Mouse (Mus musculus): Measurements from ENCODE around the gene Cnst.
A peak's percentile ranks its signal among the peaks of the same experiment; 100 is the strongest.
"Not testable (repeated sequence)": the region's sequence is repeated elsewhere in the genome, so short reads cannot be mapped to it uniquely, and the experiment has no call there.

Cnst gene

GRCm38 (mm10) chr1:179645101-179645979 is 99.2 kb downstream of the Cnst start:
- DNase-seq (ENCODE audit: low spot score), result peak; percentile 82

DNA sequence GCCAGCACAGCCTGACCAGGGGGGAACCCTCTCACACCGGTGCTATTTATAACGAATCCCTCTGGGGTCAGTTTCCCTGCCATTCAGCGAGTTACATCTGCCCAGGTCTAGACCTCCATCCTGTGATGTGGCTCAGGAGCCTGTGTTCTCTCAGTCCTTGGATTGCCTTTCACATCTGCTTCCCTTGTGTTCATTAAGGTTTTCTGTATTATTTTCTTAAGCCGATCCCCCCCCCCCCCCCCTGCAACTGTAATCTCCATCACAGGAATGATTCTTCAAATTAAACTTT is 99.8 kb downstream of the Cnst start:
- no peak for DNase-seq (ENCODE audit: low spot score)

- not testable (repeated sequence) for DNase-seq (ENCODE audit: low spot score)
Measured at GRCm38 (mm10) chr1:179648678-179649077, 102.5 kb downstream of the Cnst start.

DNA sequence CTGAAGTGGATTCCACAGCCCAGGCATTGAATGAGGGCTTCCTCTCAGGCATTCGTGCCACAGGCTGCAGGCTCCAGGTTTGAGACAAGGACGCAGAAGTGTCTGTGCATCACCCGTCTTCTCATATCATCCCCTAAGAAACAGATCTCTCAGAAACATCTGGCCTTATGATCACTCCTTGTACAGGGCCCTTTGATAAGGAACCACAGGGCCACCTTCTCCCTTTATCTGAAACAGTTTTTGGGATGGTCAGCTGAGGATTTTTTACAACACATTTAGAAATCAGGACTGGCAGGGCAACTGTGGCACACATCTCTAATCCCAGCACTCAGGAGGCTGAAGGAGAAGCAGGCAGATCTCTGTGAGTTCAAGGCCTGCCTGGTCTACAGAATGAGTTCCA is 103.2 kb downstream of the Cnst start:
- no peak for DNase-seq (ENCODE audit: low spot score)

DNA sequence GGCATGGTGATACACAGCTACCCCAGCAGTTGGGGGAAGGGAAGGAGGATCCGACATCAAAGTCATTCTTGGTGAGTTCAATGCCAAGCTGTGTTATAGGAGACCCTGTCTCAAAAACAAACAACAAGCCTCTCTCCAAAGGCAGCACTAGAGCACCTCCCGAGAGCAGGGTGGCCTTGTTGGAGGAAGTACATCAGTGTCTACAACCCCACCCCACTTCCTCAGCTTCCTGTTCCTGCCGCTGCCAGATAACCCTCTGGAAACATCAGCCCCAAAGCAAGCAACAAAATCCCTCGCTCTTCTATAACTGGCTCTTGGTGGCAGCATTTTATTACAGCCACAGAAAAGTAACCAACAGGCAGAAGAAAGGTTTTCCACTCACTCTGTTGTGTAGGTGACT is 104.1 kb downstream of the Cnst start:
- DNase-seq (ENCODE audit: low spot score), result no peak

DNA sequence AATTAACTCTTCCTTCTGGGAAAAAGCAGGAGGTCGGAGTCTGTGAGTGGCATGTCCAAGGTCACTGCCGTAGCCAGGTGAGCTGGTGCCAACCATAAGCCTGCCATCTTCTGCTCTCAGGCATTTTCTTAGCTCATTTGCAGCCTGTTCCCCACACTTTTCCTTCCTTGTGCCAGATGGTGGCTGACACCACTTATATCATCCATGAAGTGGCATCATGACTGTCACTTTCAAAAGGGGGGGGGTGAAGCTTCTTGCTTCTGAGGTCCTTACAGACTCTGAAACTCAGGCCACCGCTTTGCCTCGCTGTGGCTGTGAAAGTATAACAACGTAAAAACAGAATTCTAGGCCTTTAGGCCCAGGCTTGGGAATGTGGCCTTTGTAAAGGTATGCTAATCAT is 105.1 kb downstream of the Cnst start:
- no peak for DNase-seq (ENCODE audit: low spot score)

- DNase-seq (ENCODE audit: low spot score), result no peak
Measured at GRCm38 (mm10) chr1:179663065-179663464, 116.9 kb downstream of the Cnst start.

- DNase-seq (ENCODE audit: low spot score), result no peak
Measured at GRCm38 (mm10) chr1:179664309-179664930, 118.2 kb downstream of the Cnst start.

- DNase-seq (ENCODE audit: low spot score), result no peak
Measured at GRCm38 (mm10) chr1:179666971-179667370, 120.8 kb downstream of the Cnst start.

GRCm38 (mm10) chr1:179667450-179667849 is 121.3 kb downstream of the Cnst start:
- DNase-seq (ENCODE audit: low spot score), result no peak

DNA sequence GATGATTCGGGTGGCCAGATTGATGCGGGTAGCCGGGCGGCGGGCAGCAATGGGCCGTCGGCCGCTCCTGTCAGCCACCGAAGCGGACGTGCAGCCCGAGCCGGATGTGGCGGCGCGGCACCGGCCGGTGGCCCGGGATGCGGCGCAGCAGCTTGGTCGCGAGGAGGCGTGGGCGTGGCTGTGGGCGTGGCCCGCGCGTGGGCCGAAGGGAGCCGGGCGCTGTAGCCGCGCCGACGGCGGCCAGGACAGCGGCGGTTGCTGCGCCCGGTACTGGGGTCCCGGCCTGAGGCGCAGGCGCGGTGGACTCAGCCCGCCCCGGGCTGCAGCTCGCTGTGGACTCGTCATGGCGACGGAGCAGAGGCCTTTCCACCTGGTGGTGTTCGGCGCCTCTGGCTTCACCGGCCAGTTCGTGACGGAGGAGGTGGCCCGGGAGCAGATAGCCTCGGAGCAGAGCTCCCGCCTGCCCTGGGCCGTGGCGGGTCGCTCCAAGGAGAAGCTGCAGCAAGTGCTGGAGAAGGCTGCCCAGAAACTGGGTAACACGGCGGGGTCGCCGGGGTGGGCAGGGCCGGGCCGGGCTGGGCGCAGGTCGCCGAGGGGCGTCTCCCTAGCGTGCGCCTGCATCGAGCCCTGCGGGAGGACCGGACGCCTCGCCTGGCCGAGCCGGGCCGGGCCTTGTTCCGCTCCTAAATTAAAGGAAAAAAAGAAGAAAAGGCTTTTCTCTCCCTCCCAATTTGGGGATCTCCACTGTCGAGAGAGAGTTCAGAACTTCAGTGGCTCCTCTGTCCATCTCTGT is 122.0 kb downstream of the Cnst start, which contains the start of gene Sccpdh:
Sccpdh (plus strand) TSS at position 198 of the 793 bp plus-strand sequence.
- peak; percentile 41 for DNase-seq (ENCODE audit: low spot score)

DNA sequence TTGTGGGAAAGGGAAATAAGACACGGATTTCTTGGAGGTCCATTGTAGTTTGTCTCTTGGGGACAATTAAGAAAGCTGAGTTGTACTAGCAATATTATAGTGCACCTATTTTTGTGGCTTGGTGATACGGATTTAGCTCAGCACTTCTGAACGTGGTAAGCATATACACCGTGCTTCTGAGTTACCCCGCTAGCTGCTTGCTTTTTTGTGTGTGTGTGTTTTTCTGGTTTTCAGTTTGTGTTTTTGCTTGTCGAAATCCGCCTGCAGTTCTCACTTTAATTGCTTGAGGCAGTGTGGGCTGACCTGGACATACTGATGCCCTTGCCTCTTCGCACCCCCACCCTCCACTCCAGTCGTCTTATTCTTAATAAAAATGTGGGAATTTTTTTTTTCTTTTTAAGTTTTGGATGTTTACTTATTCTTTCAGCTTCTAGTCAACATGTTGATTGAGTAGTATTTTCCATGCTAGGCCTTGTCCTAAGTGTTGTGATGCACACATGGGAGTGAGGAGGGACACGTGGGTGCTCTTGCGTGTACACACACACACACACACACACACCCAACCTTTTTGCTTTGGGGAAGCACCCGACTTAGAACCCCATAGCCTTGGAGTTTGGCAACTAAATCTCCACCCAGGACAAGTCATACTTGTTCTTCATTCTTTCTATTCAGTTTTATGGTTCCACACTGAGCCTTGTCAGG is 122.8 kb downstream of the Cnst start:
- DNase-seq (ENCODE audit: low spot score), result no peak

DNA sequence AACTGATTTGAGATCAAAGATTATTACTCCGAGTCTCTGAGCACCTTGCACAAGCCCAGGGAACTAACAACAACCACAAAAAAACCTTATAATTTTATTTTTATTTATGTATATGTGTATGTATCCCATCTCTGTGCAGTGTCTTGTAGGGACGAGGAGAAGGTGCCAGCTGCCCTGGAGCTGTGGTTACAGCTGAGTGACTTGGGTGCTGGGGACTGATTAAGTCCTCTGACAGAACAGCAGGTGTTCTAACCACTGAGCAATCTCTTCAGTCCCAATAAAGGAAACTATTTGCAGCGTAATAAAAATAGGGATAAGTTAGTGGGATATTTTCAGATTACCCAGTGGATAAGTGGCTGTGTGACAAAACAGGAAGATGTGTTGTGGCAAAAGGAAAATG is 128.2 kb downstream of the Cnst start:
- no peak for DNase-seq (ENCODE audit: low spot score)

GRCm38 (mm10) chr1:179677031-179677430 is 130.9 kb downstream of the Cnst start:
- no peak for DNase-seq (ENCODE audit: low spot score)
